Mouse (Mus musculus): ENCODE data around the gene Tbc1d23. TPM values are rescaled to one million over a fixed set of nuclear protein-coding genes. Genes with fewer than 3 reads are reported as not detected.

Gene Tbc1d23
- polyA plus RNA-seq, 1 experiment: 9.4 TPM

DNA sequence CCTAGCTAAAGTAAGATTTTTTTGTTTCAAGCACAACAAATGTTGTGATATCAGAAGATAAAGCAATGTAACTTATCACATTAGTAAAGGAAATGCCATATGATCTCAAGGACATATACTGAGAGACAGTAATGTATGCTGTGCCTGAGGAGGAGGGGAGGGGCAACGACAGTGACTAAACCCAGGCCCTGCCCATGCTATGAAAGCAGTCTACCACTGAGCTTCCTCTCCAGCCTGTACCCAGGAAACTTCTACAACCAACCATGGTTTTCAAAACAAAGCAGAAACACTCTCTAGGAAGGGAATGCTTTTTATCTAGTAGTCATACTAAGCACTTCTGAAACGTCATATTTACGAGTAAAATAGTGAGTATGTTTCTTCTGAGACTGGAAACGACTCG, 68.5 kb downstream of the Tbc1d23 start:
- 78% methylated on average over 5 of the region's 5 CpGs for WGBS
- TF ChIP-seq POLR2A (IDR thresholded peaks at IDR 0.05; ENCODE audit: low read depth, low read length) (no peak), CTCF (IDR thresholded peaks at IDR 0.05; ENCODE audit: extremely low read depth, insufficient read length, insufficient replicate concordance, low read depth, low read length) (no peak)
- Histone ChIP-seq H3K4me3 (ENCODE audit: low read depth, low read length) (no peak overlapping the region), H3K36me3 (ENCODE audit: control insufficient read depth, insufficient read depth, low read length) (peaks cover 7% of the 10 kb centered on the region; the same call in 1 of the 2 replicates), H3K27ac (ENCODE audit: insufficient read depth, low read depth, low read length) (no peak overlapping the region), H3K4me1 (ENCODE audit: control insufficient read depth, insufficient read depth, insufficient read length, low read length) (peaks cover 2% of the 10 kb centered on the region; the same call in 1 of the 2 replicates), H3K27me3 (ENCODE audit: control insufficient read depth, insufficient read depth, low read length) (no peaks in the 10 kb centered on the region)

DNA sequence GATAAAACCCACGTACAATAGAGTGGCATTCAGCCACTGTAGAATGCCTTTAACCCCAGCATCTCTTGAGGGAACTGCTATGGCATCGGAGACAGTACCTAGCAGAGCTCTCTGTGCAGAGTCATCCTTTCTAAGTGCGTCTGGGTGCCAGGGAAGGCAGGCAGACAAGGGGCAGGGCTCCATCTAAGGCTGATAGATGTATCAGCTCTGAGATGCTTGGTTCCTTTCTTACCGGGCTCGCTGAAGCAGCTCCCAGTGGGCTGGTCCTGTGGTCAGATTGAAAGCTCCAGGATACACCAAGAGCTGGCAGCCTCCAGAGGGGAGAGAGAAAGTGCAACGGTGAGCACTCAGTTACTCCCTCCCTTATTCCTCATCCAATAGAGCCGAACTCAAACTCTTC, 71.5 kb downstream of the Tbc1d23 start:
- TF ChIP-seq POLR2A (IDR thresholded peaks at IDR 0.05; ENCODE audit: low read depth, low read length) (no peak), CTCF (IDR thresholded peaks at IDR 0.05; ENCODE audit: extremely low read depth, insufficient read length, insufficient replicate concordance, low read depth, low read length) (no peak)
- H3K4me3 ChIP-seq (ENCODE audit: low read depth, low read length): no peak overlapping the region
- no peak overlapping the region for H3K27ac ChIP-seq (ENCODE audit: insufficient read depth, low read depth, low read length)
- peaks cover 19% of the 10 kb centered on the region for H3K36me3 ChIP-seq (ENCODE audit: control insufficient read depth, insufficient read depth, low read length)
- H3K27me3 ChIP-seq (ENCODE audit: control insufficient read depth, insufficient read depth, low read length): no peaks in the 10 kb centered on the region
- WGBS: 66% methylated on average over 7 of the region's 7 CpGs
- H3K4me1 ChIP-seq (ENCODE audit: control insufficient read depth, insufficient read depth, insufficient read length, low read length): peaks cover 2% of the 10 kb centered on the region; the same call in 1 of the 2 replicates

GRCm38 (mm10) chr16:57157728-57158127, 73.6 kb downstream of the Tbc1d23 start:
- Histone ChIP-seq H3K27ac (ENCODE audit: insufficient read depth, low read depth, low read length) (no peak overlapping the region), H3K36me3 (ENCODE audit: control insufficient read depth, insufficient read depth, low read length) (peaks cover 25% of the 10 kb centered on the region), H3K4me3 (ENCODE audit: low read depth, low read length) (no peak overlapping the region), H3K4me1 (ENCODE audit: control insufficient read depth, insufficient read depth, insufficient read length, low read length) (peaks cover 2% of the 10 kb centered on the region; the same call in 1 of the 2 replicates), H3K27me3 (ENCODE audit: control insufficient read depth, insufficient read depth, low read length) (no peaks in the 10 kb centered on the region)
- TF ChIP-seq CTCF (IDR thresholded peaks at IDR 0.05; ENCODE audit: extremely low read depth, insufficient read length, insufficient replicate concordance, low read depth, low read length) (no peak), POLR2A (IDR thresholded peaks at IDR 0.05; ENCODE audit: low read depth, low read length) (no peak)
- WGBS: 68% methylated on average over 4 of the region's 4 CpGs

DNA sequence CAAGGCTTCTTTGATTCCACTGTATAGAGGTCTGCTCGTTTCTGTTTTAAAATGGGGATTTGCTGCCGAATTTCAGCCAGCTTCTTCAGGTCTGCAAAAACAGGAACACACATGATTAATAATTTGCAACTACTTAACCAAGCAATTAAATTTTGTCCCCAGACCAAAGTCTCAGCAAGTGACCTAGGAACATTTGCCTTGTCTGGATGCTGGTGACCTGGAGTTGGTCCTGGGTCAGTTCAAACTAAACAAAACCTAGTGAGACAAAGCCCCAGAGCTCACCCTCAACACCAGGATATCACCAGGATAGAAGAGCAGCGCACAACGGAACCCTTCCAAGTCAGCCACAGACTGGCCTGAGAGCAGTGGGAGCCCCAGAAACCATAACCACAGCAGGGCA, 74.2 kb downstream of the Tbc1d23 start:
- Histone ChIP-seq H3K27me3 (ENCODE audit: control insufficient read depth, insufficient read depth, low read length) (no peaks in the 10 kb centered on the region), H3K36me3 (ENCODE audit: control insufficient read depth, insufficient read depth, low read length) (peaks cover 29% of the 10 kb centered on the region), H3K27ac (ENCODE audit: insufficient read depth, low read depth, low read length) (no peak overlapping the region), H3K4me1 (ENCODE audit: control insufficient read depth, insufficient read depth, insufficient read length, low read length) (peaks cover 5% of the 10 kb centered on the region; the same call in 1 of the 2 replicates), H3K4me3 (ENCODE audit: low read depth, low read length) (no peak overlapping the region)
- 86% methylated on average over 4 of the region's 4 CpGs for WGBS
- TF ChIP-seq POLR2A (IDR thresholded peaks at IDR 0.05; ENCODE audit: low read depth, low read length) (no peak), CTCF (IDR thresholded peaks at IDR 0.05; ENCODE audit: extremely low read depth, insufficient read length, insufficient replicate concordance, low read depth, low read length) (no peak)

GRCm38 (mm10) chr16:57155899-57156298, 75.4 kb downstream of the Tbc1d23 start:
- Histone ChIP-seq H3K27ac (ENCODE audit: insufficient read depth, low read depth, low read length) (no peak overlapping the region), H3K4me1 (ENCODE audit: control insufficient read depth, insufficient read depth, insufficient read length, low read length) (peaks cover 8% of the 10 kb centered on the region; the same call in 1 of the 2 replicates), H3K4me3 (ENCODE audit: low read depth, low read length) (no peak overlapping the region), H3K27me3 (ENCODE audit: control insufficient read depth, insufficient read depth, low read length) (no peaks in the 10 kb centered on the region), H3K36me3 (ENCODE audit: control insufficient read depth, insufficient read depth, low read length) (peaks cover 29% of the 10 kb centered on the region)
- TF ChIP-seq CTCF (IDR thresholded peaks at IDR 0.05; ENCODE audit: extremely low read depth, insufficient read length, insufficient replicate concordance, low read depth, low read length) (no peak), POLR2A (IDR thresholded peaks at IDR 0.05; ENCODE audit: low read depth, low read length) (no peak)

GRCm38 (mm10) chr16:57151437-57151836, 79.9 kb downstream of the Tbc1d23 start:
- Histone ChIP-seq H3K36me3 (ENCODE audit: control insufficient read depth, insufficient read depth, low read length) (peaks cover 36% of the 10 kb centered on the region), H3K4me3 (ENCODE audit: low read depth, low read length) (no peak overlapping the region), H3K4me1 (ENCODE audit: control insufficient read depth, insufficient read depth, insufficient read length, low read length) (peaks cover 9% of the 10 kb centered on the region; the same call in 1 of the 2 replicates), H3K27ac (ENCODE audit: insufficient read depth, low read depth, low read length) (no peak overlapping the region), H3K27me3 (ENCODE audit: control insufficient read depth, insufficient read depth, low read length) (no peaks in the 10 kb centered on the region)
- WGBS: 39% methylated on average over 4 of the region's 4 CpGs
- TF ChIP-seq CTCF (IDR thresholded peaks at IDR 0.05; ENCODE audit: extremely low read depth, insufficient read length, insufficient replicate concordance, low read depth, low read length) (no peak), POLR2A (IDR thresholded peaks at IDR 0.05; ENCODE audit: low read depth, low read length) (no peak)

DNA sequence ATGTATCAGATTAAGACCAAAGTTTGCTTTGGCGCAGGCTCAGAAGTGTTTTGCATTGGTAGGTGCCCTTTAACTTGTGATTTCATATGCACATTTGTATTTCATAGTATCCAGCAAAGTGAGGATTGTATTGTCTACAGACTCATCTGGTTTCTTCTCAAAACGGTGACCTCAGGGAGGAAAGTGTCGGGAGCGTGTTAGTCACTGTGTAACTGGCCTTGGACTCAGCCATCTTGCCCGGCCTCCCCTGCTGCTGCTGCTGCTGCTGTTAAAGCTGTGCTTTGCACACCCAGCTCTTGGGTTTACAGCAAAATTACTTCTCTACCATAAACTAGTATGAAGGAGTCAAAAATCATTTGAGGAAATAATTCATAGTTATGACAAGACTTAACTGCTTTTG, 86.6 kb downstream of the Tbc1d23 start:
- TF ChIP-seq CTCF (IDR thresholded peaks at IDR 0.05; ENCODE audit: extremely low read depth, insufficient read length, insufficient replicate concordance, low read depth, low read length) (no peak), POLR2A (IDR thresholded peaks at IDR 0.05; ENCODE audit: low read depth, low read length) (no peak)
- Histone ChIP-seq H3K4me3 (ENCODE audit: low read depth, low read length) (no peak overlapping the region), H3K36me3 (ENCODE audit: control insufficient read depth, insufficient read depth, low read length) (peaks cover 32% of the 10 kb centered on the region), H3K27me3 (ENCODE audit: control insufficient read depth, insufficient read depth, low read length) (no peaks in the 10 kb centered on the region), H3K27ac (ENCODE audit: insufficient read depth, low read depth, low read length) (no peak overlapping the region), H3K4me1 (ENCODE audit: control insufficient read depth, insufficient read depth, insufficient read length, low read length) (no peaks in the 10 kb centered on the region)
- WGBS: 84% methylated on average over 5 of the region's 5 CpGs

Data from small intestine, adult 2 months (tissue).